Mouse (Mus musculus) liver, embryonic 14.5 days (tissue): ENCODE results near the gene Hnrnph2.

Experiments used
- CTCF ChIP-seq: IDR thresholded peaks from 2 replicates; pipeline ENCODE4 v1.5.1; 2016; ENCODE audit warnings: antibody characterized with exemption, low read depth, control low read depth
- EP300 ChIP-seq: IDR thresholded peaks from 2 replicates; pipeline ENCODE4 v1.6.1; 2016; ENCODE audit warnings: antibody characterized with exemption, low read depth

DNA sequence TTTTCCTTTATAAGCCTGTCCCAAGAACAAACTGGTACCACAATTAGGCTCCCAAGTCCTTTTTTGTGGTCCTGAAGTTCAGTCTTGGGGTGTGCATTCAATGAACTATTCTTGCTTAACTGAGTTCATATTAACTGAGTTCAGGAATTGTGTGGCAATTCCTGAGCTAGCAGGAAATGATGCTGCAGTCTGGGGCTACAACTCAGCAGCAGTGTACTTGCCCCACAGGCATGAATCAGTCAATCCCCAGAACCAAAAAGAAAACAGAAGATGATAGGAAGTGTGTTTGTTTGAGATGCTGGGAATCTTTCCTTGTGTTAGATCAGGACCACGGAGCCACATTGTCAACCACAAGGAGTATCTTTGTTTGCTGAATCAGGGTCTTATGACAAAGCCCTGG is 51.1 kb downstream of the Hnrnph2 start:
- TF ChIP-seq CTCF (no peak), EP300 (no peak)
